Mouse (Mus musculus): ENCODE results near the gene Gbf1. TPM values are rescaled to one million over a fixed set of nuclear protein-coding genes. Genes with fewer than 3 reads are reported as not detected.

Gbf1 gene
- total and polyA plus RNA-seq, 3 experiments, result 68.8 to 177 (median 72.5) TPM

DNA sequence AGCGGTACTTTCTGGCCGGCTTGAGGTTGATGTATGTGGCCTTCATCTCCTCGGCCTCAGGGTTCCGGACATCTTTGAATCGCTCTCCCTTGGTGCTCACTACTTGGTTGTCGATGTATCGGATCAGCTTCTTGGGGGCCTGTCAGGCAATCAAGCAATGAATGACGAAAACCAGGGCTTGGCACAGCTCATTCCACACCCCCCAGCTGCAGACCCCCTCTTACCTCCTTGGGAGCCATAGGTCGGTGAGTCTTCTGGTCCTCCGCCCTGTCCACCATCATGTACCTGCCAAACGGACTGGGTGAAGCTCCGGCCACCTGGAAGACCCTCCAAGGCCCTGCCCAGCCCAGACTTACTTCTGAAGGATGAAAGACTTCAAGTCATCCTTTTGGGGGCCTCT lies 178.4 kb downstream of the Gbf1 start:
- DNase-seq, result no peak

DNA sequence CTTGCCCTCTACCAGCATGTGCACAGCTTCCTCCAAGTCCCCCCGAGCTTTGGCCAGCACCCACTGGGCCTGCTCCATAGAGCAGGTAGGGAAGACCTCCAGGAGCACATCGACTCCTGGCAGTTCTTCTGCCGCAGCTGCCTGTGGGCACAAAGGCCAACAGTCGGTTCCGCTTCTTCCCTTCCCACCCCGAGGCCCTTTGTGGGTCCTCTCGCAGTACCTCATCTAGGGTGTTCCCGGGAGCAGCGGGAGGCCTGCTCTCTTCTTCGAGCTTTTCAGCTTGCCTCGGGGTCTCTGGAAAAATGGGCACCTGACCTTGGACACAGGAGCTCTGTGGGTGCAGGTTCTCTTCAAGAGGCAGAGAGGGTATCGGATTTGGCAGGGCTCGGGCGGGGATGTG lies 179.0 kb downstream of the Gbf1 start:
- no peak for DNase-seq

DNA sequence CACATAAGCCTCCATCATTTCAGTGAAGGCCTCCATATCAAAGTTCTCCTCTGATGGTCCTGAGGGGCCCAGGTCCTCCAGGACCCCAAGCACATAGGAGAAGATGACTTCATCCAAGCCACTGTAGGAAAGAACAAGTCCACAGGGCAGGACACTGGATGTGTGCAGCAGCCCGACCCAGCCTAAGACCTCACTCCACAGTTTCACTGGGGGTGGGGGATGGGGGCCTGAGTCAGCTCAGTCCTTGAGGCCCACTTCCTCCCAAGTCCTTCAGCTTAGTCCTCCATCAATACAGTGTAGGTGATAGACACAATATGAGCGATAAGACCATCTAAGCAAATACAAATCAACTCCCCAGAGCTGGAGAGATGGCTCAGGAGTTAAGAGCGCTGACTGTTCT lies 179.6 kb downstream of the Gbf1 start:
- DNase-seq, result no peak

DNA sequence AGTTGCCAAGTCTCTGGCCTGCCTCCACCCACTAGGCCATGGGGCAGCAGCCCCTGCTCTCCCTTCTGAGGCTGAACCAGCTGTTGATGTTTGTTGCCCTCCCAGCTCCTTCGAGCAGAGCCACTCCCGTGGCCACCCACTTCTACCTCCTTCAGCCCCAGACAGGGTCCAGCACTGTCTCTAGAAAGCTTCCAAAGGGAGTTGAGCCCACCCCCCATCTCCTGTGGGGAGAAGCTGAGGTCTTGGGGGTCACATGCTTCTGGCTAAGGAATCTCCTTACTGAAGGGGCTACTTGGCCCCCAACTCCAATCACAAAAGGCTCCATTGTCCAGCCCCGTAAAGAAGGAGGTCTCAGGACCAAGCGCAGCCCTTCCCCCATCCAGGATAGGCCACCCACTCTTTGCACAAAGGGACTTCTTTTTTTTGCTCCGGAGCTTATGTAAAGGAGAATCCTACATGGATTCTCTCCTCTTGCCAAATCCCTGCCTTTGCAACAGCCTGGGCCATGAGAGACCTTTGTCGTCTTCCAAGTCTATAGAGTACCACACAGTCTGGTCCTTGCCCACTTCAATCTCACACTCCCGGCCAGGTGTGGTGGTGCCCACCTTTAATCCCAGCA lies 180.5 kb downstream of the Gbf1 start:
- DNase-seq, result no peak

DNA sequence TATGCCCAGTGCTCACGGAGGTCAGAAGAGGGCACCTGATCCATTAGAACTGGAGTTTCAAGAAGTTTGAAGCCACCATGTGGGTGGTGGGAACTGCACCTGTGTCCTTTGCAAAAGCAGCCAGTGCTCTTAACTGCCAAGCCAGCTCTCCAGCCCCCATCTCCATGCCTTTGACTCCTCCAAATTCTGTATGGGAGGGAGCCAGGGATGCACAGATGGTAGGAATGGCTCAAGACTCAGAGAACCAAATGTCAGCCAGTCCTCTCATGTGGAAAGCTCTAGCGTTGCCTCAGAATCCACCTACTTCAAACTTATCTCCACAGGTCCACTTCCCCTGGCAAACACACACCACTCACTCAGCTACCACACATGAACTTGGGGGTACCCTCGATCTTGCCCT lies 181.6 kb downstream of the Gbf1 start:
- no peak for DNase-seq

Other genes starting within 250 kb of the Gbf1 start
- 10 to 100 TPM; 15.5 to 17.3 TPM for gene Armh3, start 154.0 kb upstream of the Gbf1 start, total RNA-seq (2021)
- 6.1 and 8.5 TPM in 2 replicates for gene Armh3, start 154.0 kb upstream of the Gbf1 start, polyA plus RNA-seq (2012; rRNA removed)
- gene Hps6, start 149.0 kb upstream of the Gbf1 start, total RNA-seq (2021), result 10 to 100 TPM; 11.2 to 15.4 TPM
- gene Hps6, start 149.0 kb upstream of the Gbf1 start, polyA plus RNA-seq (2012; rRNA removed), result 16.7 and 19.7 TPM in 2 replicates
- 10 to 100 TPM; 22.5 to 36.4 TPM for gene Pprc1, start 107.6 kb upstream of the Gbf1 start, total RNA-seq (2021)
- 16.0 and 19.1 TPM in 2 replicates for gene Pprc1, start 107.6 kb upstream of the Gbf1 start, polyA plus RNA-seq (2012; rRNA removed)
- 10 to 100 TPM; 58.2 to 67.1 TPM for gene Ldb1, start 107.3 kb upstream of the Gbf1 start, total RNA-seq (2021)
- gene Ldb1, start 107.3 kb upstream of the Gbf1 start, polyA plus RNA-seq (2012; rRNA removed), result 99.3 and 117 TPM in 2 replicates
- gene Nolc1, start 76.6 kb upstream of the Gbf1 start, total RNA-seq (2021), result 10 to 100 TPM; 44.6 to 72.2 TPM
- 4.3 and 5.8 TPM in 2 replicates for gene Nolc1, start 76.6 kb upstream of the Gbf1 start, polyA plus RNA-seq (2012; rRNA removed)
- 10 to 100 TPM; 54.7 to 59.4 TPM for gene Elovl3, start 20.6 kb upstream of the Gbf1 start, total RNA-seq (2021)
- gene Elovl3, start 20.6 kb upstream of the Gbf1 start, polyA plus RNA-seq (2012; rRNA removed), result 2.6 and 4.8 TPM in 2 replicates
- gene Pitx3, start 4.2 kb upstream of the Gbf1 start, total RNA-seq (2021), result not detected
- 0.21 TPM in 1 of 2 replicates, not detected in the other for gene Pitx3, start 4.2 kb upstream of the Gbf1 start, polyA plus RNA-seq (2012; rRNA removed)
- gene Nfkb2, start 151.8 kb downstream of the Gbf1 start, total RNA-seq (2021), result 10 to 100 TPM; 34.9 to 44.3 TPM
- 65.7 and 80.9 TPM in 2 replicates for gene Nfkb2, start 151.8 kb downstream of the Gbf1 start, polyA plus RNA-seq (2012; rRNA removed)
- gene Psd, start 174.6 kb downstream of the Gbf1 start, total RNA-seq (2021), result 1 to 10 TPM; 7.3 to 7.9 TPM
- 13.7 and 18.1 TPM in 2 replicates for gene Psd, start 174.6 kb downstream of the Gbf1 start, polyA plus RNA-seq (2012; rRNA removed)
- gene Fbxl15, start 175.7 kb downstream of the Gbf1 start, total RNA-seq (2021), result 10 to 100 TPM in 1 of 2 experiments, 1 to 10 TPM in 1; 6.7 to 12.1 TPM
- gene Fbxl15, start 175.7 kb downstream of the Gbf1 start, polyA plus RNA-seq (2012; rRNA removed), result 41.6 and 60.3 TPM in 2 replicates
- 10 to 100 TPM; 72.2 to 87.7 TPM for gene Cuedc2, start 186.2 kb downstream of the Gbf1 start, total RNA-seq (2021)
- 41.3 and 42.5 TPM in 2 replicates for gene Cuedc2, start 186.2 kb downstream of the Gbf1 start, polyA plus RNA-seq (2012; rRNA removed)
- gene Mfsd13a, start 188.6 kb downstream of the Gbf1 start, total RNA-seq (2021), result 1 to 10 TPM; 7.3 to 9.6 TPM
- 43.2 and 63.5 TPM in 2 replicates for gene Mfsd13a, start 188.6 kb downstream of the Gbf1 start, polyA plus RNA-seq (2012; rRNA removed)
- 1 to 10 TPM in 1 of 2 experiments, under 1 TPM in 1; 0.90 to 1.6 TPM for gene 2310034G01Rik, start 197.8 kb downstream of the Gbf1 start, total RNA-seq (2021)
- gene 2310034G01Rik, start 197.8 kb downstream of the Gbf1 start, polyA plus RNA-seq (2012; rRNA removed), result 1.7 and 2.8 TPM in 2 replicates
- gene Actr1a, start 243.2 kb downstream of the Gbf1 start, total RNA-seq (2021), result 100 to 1,000 TPM; 108 to 115 TPM
- gene Actr1a, start 243.2 kb downstream of the Gbf1 start, polyA plus RNA-seq (2012; rRNA removed), result 85.2 and 87.2 TPM in 2 replicates
- 10 to 100 TPM; 17.4 to 24.6 TPM for gene Sufu, start 244.4 kb downstream of the Gbf1 start, total RNA-seq (2021)
- 24.5 and 27.7 TPM in 2 replicates for gene Sufu, start 244.4 kb downstream of the Gbf1 start, polyA plus RNA-seq (2012; rRNA removed)